Mouse (Mus musculus): ENCODE measurements around the gene Jmjd1c.

GRCm38 (mm10) chr10:67204652-67205407 lies 108.9 kb downstream of the Jmjd1c start:
- no peak for TF ChIP-seq CTCF (IDR thresholded peaks at IDR 0.05; ENCODE audit: low read depth)
- TF ChIP-seq EP300 (optimal IDR thresholded peaks at IDR 0.05): no peak
